In the genomic region with DNA sequence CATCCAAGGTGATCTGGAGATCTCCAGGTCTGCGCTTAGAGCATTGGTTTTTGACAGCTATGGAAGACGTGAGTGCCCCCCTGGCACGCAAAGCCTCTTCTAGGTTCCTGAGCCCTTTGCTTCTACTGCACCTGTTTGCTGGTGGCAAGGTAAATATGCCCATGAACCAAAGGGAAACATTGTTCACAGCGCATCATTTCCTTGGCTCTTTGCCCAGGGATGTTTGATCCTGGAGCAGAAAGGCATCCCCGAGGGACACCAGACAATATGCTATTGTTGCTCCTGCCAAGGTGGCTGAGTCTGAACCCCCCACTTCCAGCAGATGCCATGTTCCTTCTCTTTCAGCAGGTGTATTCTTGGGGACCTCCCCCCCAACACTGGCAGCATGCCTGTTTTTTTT, we compare ENCODE assay signal across 21 mouse cellular contexts.
DNase-seq lines count a peak whose midpoint lies in the region; ATAC-seq and TF ChIP-seq lines count a peak whose summit lies in the region.
"Had no signal": no experiment of that assay in that cellular context is flagged by ENCODE, and none has a peak within 500 bp of the region (broad histone marks: within the 10 kb centered on the region; RNA-seq: fewer than 3 reads in every experiment).

No protein-coding gene starts in this region.

- H3K4me2 ChIP-seq in liver, postnatal 0 days (ENCODE audit: low read depth, low read length) = no peak overlapping the region
- no peak overlapping the region for H3K4me2 ChIP-seq in liver, embryonic 11.5 days
- H3K4me2 ChIP-seq: embryonic facial prominence, embryonic 15.5 days; hindbrain, embryonic 13.5 days; limb, embryonic 12.5 days; neural tube, embryonic 13.5 days had no signal

- no peak overlapping the region for H3K9ac ChIP-seq in liver, postnatal 0 days (replicated peaks)
- H3K9ac ChIP-seq in liver, embryonic 11.5 days (ENCODE audit: low read depth, low read length) = no peak overlapping the region
- H3K9ac ChIP-seq: embryonic facial prominence, embryonic 15.5 days; hindbrain, embryonic 13.5 days; limb, embryonic 12.5 days; neural tube, embryonic 13.5 days had no signal

- ATAC-seq in cerebellum, adult (ENCODE audit: insufficient number of reproducible peaks, low FRiP score, low TSS enrichment) = no peak
- ATAC-seq in liver, postnatal 0 days = peak; percentile 41; the same call in 1 of the 2 replicates
- ATAC-seq in liver, embryonic 11.5 days (replicated peaks; ENCODE audit: low FRiP score) = no peak
- ATAC-seq: CD4-positive, CD25-positive, alpha-beta regulatory T cell, adult 4 months; intestine, embryonic 16.5 days had no signal

- no peak overlapping the region for H3K4me3 ChIP-seq in liver, postnatal 0 days (ENCODE audit: low read depth, low read length)
- no peak overlapping the region for H3K4me3 ChIP-seq in liver, embryonic 11.5 days (ENCODE audit: low read depth, low read length)
- H3K4me3 ChIP-seq: embryonic facial prominence, embryonic 15.5 days; hindbrain, embryonic 13.5 days; left cerebral cortex, adult 2 months; limb, embryonic 12.5 days; neural tube, embryonic 13.5 days had no signal

- peaks cover 8% of the 10 kb centered on the region; the same call in 1 of the 2 replicates for H3K4me1 ChIP-seq in liver, postnatal 0 days (ENCODE audit: insufficient read depth)
- no peaks in the 10 kb centered on the region; the same call in 1 of the 2 replicates for H3K4me1 ChIP-seq in liver, embryonic 11.5 days (replicated peaks; ENCODE audit: control insufficient read depth, insufficient read depth, low read length)
- H3K4me1 ChIP-seq: embryonic facial prominence, embryonic 15.5 days; limb, embryonic 12.5 days; neural tube, embryonic 13.5 days had no signal

- WGBS in liver, postnatal 0 days (ENCODE audit: insufficient replicate concordance) = 74% methylated on average over 5 of the region's 5 CpGs
- 93% methylated on average over 5 of the region's 5 CpGs for WGBS in liver, embryonic 11.5 days

- TF ChIP-seq CTCF in liver, postnatal 0 days (IDR thresholded peaks at IDR 0.05; ENCODE audit: low read depth) = no peak

- DNase-seq in cerebellum, adult 11 months = peak; percentile 63
- DNase-seq in liver, postnatal 0 days = peak; percentile 46
- no peak for DNase-seq in liver, embryonic 11.5 days (ENCODE audit: low spot score)
- peak; percentile 63 for DNase-seq in cerebellum, adult 8-10 months
- peak; percentile 60 for DNase-seq in testis, postnatal 10 days (ENCODE audit: low spot score)
- DNase-seq in lung, postnatal 36 days = no peak
- no peak for DNase-seq in thymus, postnatal 25 days
- DNase-seq: gastrocnemius, postnatal 25 days; heart, postnatal 10 days; kidney, postnatal 10 days; lung, postnatal 14 days; thymus, adult 18-20 months had no signal

- no peaks in the 10 kb centered on the region for H3K9me3 ChIP-seq in liver, postnatal 0 days (ENCODE audit: low read length)
- no peaks in the 10 kb centered on the region for H3K9me3 ChIP-seq in liver, embryonic 11.5 days (ENCODE audit: control insufficient read depth, low read length)
- H3K9me3 ChIP-seq: embryonic facial prominence, embryonic 15.5 days; G1E; hindbrain, embryonic 13.5 days; limb, embryonic 12.5 days; neural tube, embryonic 13.5 days had no signal

- no peaks in the 10 kb centered on the region for H3K27me3 ChIP-seq in liver, postnatal 0 days (ENCODE audit: insufficient read depth, low read length)
- no peaks in the 10 kb centered on the region for H3K27me3 ChIP-seq in liver, embryonic 11.5 days (replicated peaks; ENCODE audit: control insufficient read depth, insufficient read depth, low read length)
- H3K27me3 ChIP-seq: embryonic facial prominence, embryonic 15.5 days; hindbrain, embryonic 13.5 days; limb, embryonic 12.5 days; neural tube, embryonic 13.5 days had no signal

- no peaks in the 10 kb centered on the region for H3K36me3 ChIP-seq in liver, postnatal 0 days (replicated peaks; ENCODE audit: insufficient read depth, low read length)
- no peaks in the 10 kb centered on the region for H3K36me3 ChIP-seq in liver, embryonic 11.5 days (ENCODE audit: control insufficient read depth, insufficient read depth, low read length)
- H3K36me3 ChIP-seq: embryonic facial prominence, embryonic 15.5 days; hindbrain, embryonic 13.5 days; limb, embryonic 12.5 days; neural tube, embryonic 13.5 days had no signal

- no peak overlapping the region for H3K27ac ChIP-seq in liver, postnatal 0 days (ENCODE audit: low read depth)
- H3K27ac ChIP-seq in liver, embryonic 11.5 days (ENCODE audit: low read depth, low read length) = no peak overlapping the region
- H3K27ac ChIP-seq: embryonic facial prominence, embryonic 15.5 days; hindbrain, embryonic 13.5 days; left cerebral cortex, adult 2 months; limb, embryonic 12.5 days; neural tube, embryonic 13.5 days had no signal

- TF ChIP-seq EP300 in liver, postnatal 0 days (IDR thresholded peaks at IDR 0.05; ENCODE audit: low read depth) = no peak

Comparison
In these comparisons a context has a peak if more than half of its experiments do, and no peak if none do; other contexts are left out.
1. DNase-seq: peak in cerebellum, adult 11 months (single experiment), liver, postnatal 0 days (single experiment), cerebellum, adult 8-10 months (single experiment) and testis, postnatal 10 days (single experiment); none in liver, embryonic 11.5 days (single experiment), lung, postnatal 36 days (single experiment) and thymus, postnatal 25 days (single experiment).